Mouse (Mus musculus) testis, postnatal 14 days (tissue): ENCODE measurements around the gene Patz1.

Experiments used
- DNase-seq: peaks from one replicate; pipeline ENCODE4 v3.0.0; 2021; ENCODE audit warnings: low spot score

Gene Patz1

DNA sequence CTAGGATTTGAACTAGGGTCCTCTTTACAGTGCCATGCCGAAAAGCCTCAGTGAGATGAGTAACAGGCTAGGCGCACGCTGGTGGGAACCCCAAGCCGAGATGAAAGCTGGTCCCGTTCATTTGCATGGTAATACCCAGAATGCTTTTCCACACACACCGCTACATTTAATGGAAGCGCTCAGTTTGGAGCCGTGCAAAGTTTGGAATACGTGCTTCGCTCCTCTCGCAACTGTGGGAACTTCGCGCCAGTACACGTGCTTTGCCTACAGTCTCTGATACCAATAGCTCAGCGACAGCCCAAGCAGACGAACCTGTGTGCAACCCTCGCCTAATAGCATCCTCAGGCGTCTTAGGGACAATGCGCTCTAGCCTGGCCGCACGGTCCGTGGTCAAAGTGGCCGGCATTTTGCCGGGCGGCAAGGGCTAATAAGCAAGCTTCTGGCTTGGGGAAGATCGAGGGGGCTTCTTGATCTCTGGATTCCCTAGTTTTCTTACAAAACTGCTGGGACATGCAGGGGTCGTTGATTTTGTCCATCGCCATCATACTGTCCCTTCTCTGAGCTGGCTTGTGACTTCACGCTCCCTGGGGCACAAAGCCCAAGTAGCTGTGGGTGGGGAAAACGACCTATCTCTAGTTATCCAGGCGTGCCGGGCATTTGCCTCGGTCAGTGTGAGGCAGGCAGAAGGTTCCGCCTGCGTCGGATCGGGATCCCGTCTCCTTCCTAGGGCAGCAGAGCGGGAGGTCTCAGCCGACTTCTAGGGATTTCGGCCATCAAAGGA, at the start of gene Patz1:
Gene Patz1 (plus strand): TSS at position 354 of the 781 bp plus-strand sequence.
- DNase-seq = peak; percentile 50

DNA sequence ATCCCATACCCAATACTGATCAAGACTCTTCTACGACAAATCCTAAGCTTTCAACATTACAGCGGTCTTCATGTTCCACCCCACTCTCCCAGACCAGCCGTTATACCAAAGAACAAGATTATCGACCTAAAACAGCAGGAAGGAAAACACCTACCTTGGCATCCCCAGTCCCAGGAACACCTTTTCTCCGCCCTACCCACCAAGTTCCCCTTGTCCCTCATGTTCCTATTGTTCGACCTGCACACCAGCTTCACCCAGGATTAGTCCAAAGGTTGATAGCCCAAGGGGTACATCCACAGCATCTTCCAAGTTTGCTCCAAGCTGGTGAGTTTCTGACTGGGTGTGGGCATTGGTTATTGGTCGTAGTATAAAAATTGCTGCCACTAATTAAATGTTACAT, 46.3 kb upstream of the Patz1 start:
- no peak for DNase-seq

DNA sequence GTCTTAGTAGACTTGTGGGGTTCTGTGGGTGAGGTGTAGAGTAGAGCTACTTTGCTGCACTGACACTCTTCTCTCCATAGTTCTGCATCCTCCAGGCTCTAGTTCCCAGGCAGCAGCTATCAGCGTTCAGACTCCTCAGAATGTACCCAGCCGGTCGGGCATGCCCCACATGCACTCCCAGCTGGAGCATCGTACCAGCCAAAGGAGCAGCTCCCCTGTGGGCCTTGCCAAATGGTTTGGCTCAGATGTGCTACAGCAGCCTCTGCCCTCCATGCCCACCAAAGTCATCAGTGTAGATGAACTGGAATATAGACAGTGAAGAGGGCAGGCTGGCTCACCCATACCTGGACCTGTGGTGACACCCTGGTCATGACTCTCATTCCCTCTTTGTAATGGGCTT, 44.9 kb upstream of the Patz1 start:
- DNase-seq = no peak

DNA sequence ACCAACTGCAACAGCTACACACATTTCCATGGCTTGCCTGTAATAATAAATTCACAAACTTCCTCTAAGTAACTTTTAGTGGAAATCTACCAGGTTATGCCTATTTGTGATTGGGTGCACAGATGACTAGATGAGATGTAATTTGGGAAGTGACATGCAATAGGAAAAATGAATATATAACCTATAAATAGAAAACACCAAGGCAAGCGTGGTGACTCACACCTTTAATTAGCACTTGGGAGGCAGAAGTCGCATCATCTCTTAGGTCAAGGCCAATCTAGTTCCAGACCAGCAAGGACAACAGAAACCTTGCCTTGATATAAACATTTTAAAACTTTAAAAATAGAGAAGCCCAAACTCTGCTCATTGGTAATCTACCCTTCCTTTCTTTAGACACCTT, 41.3 kb upstream of the Patz1 start:
- no peak for DNase-seq

DNA sequence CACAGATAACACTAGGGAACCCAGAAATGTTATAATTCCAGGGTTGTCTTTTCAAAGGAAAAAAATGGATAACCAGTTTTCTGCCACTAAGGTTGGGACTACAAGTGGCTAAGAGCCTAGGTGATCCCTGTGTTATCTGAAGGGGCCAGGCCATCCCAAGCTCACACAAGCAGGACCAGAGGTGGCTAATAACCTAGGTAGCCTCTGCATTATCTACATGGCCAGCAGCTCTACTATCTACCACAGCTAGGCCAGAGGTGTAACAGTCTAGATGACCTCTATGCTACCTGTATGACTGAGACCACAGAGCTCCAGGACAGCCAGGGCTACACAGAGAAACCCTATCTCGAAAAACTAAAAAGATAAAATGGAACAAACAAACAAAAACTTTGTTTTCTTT, 29.1 kb upstream of the Patz1 start:
- DNase-seq = no peak

DNA sequence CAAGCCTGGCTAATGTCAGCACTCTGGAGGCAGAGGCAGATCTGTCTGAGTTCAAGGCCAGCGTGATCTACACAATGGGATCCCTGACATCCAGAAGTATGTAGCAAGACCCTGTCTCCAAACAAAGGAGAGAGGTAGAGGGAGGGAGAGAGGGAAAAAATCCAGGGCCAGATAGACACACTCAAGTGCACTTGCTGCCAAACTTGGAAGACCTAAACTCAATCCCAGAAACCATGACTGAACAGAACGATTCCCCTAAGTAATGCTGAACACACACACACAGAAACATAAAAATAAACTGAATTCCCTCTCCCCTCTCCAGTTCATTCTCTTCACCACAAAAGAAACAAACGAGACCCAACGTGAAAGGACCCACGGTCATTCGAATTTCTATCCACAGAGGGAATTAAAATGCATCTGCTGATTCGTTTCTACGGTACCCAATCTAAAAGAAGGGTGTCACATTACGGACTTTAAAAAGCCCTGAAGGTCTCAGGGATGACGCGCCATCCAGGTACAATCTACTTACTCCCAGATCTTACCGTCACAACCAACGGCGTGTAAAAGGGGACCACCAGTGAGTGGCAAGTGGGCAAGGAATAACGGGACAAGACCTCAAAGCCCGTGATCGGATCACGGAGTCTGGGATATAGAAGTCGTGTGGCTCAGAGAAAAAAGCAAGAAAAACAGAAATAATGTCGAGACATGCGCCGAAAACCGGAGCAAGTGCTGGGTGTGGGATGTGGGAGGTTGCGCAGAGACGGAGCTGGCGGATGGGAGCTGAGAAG, 23.2 kb upstream of the Patz1 start:
- no peak for DNase-seq

DNA sequence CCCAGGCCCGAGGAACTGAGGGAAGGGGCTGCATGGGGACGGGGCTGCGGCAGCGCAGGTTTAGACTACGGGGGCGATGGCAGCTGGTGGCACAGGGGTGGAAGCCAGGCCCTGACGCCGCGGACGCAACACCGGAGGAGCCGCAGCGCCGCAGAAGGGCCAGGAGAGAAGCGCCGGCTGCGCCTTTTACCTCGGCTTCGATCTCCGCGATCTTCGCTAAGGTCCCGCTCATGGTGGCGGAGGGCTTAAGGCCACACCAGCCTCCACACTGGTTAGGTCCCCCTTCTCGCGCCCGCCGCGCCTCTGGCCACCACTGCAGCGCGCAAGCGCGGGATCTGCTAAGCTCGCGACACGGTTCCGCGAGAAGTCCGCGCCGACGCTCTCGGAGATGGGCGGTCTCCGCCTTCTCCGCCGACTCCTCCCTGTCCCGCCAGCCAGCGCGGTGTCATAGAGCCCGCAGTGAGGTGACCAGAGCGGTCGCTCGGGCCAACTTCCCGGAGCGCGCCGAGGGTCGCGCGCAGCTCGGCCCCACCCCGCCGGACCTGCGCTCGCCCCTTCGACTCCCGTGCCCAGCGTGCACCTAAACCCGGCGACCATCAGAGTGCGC, 22.5 kb upstream of the Patz1 start, which contains the start of gene Drg1:
Gene Drg1 (minus strand): TSS at position 337 of the 607 bp plus-strand sequence.
- DNase-seq = peak; percentile 96

DNA sequence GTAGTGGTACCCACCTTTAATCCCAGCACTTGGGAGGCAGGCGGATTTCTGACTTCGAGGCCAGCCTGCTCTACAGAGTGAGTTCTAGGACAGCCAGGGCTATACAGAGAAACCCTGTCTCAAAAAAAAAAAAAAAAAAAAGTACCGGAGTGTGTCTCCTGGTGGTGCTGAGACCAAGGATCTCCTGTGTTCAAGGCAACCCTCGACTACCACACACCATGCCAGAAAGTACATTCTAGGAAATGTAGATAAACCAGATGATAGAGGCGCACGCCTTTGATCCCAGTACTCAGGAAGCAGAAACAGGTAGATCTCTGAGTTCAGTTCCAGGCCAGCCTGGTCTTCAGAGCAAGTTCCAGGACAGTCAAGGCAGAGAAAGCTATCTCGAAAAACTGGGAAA, 21.5 kb upstream of the Patz1 start:
- DNase-seq = no peak

DNA sequence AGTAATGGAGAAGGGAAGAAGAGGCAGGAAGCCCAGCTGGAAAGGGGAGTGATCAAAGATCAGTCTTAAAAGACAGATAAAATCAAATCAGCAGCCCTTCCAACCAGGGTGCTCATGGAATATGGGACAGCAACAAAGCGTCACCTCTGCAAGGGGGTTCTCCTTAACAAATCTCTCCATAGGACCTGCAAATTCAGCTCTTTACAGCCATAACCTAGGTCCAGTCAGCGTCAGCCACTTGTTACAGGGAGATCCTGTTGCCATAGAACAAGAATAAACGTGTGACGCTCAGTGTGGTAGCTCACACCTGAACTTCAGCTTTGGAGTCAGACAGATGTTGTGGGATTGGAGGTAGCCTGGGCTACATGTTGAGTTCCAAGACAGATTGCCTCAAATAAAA, 19.4 kb upstream of the Patz1 start:
- DNase-seq = no peak

DNA sequence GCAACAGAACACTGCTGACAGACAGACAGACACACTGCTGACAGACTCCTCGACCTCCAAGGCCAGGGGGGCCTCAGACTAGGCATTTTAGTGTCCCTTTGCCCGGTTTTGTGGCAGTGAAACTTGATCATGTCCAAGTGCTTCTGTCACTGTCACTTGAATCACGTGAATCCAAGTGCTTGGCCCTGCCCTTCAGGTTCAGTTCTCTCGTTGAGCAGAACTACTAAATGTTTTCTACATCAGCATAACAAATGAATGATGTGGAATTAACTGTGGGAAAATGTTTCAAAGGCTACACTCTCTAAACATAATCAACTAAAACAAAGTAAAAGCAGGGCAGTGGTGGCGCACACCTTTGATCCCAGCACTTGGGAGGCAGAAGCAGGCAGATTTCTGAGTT, 10.3 kb upstream of the Patz1 start:
- no peak for DNase-seq

DNA sequence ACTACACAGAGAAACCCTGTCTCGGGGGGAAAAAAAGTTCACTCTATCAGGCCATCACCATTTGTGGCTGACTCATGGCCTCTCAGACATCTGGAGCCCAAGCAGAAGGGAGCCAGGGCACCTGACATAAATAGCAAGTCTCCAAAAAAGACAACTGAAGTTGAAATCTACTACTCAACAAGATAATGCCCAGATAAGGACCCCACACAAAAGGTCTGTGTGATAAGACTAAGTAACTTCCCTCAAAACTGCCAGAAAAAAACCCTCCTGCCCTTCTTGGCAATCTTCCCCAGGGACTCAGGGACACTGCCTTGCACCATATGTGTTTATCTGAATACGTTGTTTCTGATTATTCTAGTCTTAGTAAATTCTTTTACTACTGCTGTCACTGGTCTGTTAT, 8.9 kb upstream of the Patz1 start:
- DNase-seq = no peak

DNA sequence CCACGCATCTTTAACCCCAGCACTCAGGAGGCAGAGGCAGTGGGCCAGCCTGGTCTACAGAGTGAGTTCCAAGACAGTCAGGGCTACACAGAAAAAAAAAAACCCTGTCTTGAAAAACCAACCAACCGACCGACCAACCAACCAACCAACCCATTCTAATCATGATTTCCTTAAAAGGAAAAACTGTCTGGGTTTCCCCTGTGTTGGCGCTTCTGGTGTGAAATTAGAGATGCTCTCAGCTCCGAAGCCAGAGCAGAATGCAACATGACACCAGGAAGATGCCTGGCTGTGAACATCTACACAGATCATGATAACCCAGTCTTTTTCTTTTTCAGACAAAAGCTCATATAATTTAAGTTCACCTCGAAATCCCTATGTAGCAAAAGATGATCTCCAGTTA, 5.8 kb upstream of the Patz1 start:
- DNase-seq = no peak

DNA sequence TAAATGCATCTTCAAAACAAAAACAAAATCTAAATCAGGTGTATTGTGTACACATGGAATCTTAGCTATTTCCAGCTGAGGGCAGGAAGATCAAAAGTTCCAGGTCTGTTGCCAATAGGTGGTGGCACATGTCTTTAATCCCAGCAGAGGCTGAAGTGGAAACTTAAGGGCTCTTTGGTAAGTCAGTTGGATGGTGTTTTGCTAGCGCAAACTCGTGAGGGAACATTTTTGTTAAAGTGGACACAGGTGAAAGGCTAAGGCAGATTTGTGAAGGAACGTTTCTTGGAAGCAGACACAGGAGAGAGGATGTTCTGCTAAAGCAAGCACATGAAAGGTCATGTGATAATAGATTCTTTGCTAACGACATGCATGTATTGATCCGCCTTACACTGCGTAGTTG, 5.0 kb upstream of the Patz1 start:
- no peak for DNase-seq

DNA sequence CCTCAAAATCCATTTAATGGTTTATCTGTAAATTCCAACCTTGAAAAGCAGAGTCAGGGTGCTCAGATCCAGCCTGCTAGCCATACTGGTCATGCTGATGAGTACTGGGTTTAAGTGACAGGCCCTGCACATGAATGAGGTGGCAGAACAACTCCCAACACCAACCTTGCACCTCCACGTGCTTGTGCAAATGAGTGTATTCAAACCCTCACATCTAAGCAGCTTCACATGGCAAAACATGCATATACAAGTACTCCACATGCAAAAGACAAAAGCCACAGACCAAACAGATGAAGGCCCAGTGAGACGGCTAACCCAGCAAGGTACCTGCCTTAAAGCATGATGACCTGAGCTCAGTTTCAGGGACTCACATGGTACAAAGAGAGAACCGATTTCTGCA, 2.7 kb upstream of the Patz1 start:
- no peak for DNase-seq

DNA sequence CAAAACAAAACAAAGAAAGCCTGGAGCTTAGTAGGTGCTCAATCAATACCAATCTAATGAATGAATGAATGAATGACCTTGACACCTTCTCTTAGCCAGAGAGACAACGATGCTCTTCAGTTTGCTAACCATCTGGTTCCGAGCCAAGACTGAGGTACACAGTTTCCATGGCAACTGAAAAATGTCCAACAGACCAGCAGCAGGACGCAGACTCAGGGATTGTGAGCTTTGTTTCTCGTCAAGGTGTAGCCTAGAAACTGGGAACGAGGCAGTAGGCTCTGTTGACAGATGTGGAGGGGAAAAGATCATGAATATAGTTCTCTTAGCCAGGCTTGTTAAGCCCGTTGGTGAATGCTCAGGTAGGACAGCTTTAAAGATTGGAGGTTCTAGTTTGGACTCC, 1.5 kb upstream of the Patz1 start:
- no peak for DNase-seq

DNA sequence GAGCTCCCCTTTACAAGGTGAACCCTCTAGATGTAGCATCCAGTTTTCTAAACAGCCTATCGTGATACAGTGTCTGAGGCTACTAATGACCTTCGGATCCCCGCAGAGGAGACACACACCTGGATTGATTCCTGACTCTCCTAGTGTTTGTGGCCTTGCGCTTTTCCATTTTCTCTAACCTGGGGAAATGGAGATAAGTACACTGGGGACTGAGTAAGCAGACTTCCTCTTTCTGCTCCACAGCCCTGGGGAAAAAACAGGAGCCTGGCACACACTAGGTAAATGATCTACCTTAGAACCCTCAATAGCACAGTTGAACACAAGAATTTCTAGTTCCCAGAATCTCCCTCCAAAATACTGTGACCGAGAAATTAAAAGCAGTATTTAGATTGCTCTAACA, 753 bp upstream of the Patz1 start:
- no peak for DNase-seq

DNA sequence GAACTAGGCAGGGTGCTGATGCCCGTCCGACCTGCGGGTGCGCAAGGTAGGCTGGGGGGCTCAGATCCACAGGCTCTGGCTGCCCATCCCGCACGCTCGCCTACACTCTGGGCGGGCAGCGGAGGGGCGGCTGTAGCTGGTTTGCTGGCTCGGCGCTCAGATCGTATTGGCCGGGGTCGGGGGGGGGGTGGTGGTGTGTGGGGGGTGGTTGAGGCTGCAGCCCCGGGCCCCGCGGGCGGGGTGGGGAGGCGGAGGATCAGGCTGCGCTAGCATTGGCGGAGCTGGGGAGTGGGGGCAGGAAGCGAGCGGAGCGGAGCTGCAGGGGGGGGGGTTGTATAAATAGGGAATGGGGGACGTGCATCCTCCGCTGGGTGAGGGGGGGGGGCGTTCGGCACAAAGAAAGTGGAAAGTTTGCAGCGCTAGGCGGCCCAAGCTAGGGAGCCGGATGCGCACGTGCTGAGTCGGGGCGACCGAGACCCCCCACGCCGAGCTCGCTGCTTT, 678 bp downstream of the Patz1 start:
- peak; percentile 84 for DNase-seq

DNA sequence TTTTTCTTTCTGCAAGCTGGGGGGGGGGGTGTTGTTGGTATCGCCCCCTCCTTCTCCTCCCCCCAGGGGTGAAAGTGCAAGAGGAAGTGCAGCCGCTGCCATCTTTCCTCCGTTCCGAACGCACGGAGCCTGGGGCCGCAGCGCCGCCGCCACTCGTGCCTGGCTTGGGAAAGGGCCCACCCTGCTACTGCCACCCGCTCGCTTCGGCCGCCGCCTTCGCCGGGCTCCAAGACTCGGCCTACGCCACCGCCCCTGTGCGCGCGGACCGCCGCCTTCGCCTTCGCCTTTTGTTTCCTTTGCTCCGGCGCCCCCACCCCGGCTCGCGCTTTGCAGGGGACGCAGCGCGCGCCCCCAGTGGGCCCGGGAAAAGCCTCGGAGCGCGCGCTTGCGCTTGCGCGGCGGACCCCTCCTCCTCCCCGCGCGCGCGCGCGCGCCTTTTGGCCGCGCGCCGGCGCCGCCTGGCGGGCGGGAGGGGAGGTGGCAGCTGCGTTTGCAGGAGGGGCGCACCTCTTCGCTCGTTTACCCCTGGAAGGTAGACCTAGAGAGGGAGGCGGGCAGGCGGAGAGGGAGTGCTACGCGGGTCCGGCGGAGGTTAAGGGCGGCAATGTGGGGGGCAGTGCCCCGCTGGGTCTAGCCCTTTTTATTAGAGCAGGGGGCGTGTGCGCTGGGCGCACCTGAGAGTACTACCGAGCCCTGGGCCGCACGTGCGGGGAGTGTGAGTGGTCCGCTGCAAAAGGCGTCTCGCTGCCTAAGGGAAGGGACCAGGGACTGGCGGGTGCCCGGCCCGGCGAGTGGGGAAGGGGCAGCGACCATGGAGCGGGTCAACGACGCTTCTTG, 1.3 kb downstream of the Patz1 start:
- DNase-seq = peak; percentile 85

DNA sequence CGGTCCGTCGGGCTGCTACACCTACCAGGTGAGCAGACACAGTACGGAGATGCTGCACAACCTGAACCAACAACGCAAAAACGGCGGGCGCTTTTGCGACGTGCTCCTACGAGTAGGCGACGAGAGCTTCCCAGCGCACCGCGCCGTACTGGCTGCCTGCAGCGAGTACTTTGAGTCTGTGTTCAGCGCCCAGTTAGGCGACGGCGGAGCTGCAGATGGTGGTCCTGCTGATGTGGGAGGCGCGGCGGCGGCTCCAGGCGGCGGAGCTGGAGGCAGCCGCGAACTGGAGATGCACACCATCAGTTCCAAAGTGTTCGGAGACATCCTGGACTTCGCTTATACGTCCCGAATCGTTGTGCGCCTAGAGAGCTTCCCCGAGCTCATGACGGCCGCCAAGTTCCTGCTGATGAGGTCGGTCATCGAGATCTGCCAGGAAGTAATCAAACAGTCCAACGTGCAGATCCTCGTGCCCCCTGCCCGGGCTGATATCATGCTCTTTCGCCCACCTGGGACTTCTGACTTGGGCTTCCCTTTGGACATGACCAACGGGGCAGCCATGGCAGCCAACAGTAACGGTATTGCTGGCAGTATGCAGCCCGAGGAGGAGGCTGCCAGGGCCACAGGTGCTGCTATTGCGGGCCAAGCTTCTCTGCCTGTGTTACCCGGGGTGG, 2.1 kb downstream of the Patz1 start:
- DNase-seq = peak; percentile 65

DNA sequence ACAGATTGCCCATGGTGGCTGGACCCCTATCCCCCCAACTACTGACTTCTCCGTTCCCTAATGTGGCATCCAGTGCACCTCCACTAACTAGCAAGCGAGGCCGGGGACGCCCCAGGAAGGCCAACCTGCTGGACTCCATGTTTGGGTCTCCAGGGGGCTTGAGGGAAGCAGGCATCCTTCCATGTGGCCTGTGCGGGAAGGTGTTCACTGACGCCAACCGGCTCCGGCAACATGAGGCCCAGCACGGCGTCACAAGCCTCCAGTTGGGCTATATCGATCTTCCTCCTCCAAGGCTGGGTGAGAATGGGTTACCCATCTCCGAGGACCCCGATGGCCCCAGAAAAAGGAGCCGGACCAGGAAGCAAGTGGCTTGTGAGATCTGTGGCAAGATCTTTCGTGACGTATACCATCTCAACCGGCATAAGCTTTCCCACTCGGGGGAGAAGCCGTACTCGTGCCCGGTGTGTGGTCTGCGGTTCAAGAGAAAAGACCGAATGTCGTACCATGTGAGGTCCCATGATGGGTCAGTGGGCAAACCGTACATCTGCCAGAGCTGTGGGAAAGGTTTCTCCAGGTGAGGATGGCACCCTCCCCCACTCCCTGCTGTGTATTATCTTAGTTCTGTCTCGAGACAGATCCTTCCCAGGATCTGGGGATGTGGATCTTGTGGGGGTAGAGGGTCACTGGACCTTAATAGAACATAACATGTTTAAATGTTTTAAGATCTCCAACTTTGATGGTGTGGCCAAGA, 2.8 kb downstream of the Patz1 start:
- DNase-seq = no peak

DNA sequence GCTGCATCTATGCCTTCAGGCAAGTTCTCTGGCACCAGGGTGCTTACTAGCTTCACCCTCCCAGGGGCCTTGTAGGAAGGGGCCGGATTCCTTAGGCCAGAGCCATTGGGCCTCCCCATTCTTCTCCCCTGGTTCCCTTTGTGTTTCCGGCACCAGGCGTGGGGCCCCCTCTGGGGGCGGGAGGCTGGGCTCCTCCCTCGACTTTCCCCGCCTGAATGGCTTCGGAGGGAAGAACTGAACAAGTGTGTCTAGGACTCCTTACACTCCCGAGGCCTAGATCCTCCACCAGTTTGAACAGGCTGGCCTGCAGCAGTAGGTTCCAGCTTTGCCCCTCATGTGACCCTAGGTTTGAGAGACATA, 3.4 kb downstream of the Patz1 start:
- DNase-seq = peak; percentile 51
